Mouse (Mus musculus) limb, embryonic 11.5 days (tissue): ENCODE data around the gene Flna. TPM values are rescaled to one million over a fixed set of nuclear protein-coding genes. Genes with fewer than 3 reads are reported as not detected.
A peak's percentile ranks its signal among the peaks of the same experiment; 100 is the strongest.

Experiments used
- ATAC-seq: fragments of 200-750 bp; cut with Nextera tagmentation; 2 replicates; pipeline ENCODE4 v1.8.0; 2017; ENCODE audit warnings: low read depth; ENCODE audit not compliant: insufficient number of reproducible peaks, low FRiP score, low TSS enrichment
- DNase-seq: peaks from one replicate; pipeline ENCODE4 v3.0.0-alpha.2; 2015; ENCODE audit warnings: low spot score
- H3K27ac ChIP-seq: fragments of 300-500 bp; sonication (generic); replicated peaks from 2 replicates; pipeline ENCODE4 v1.5.1; 2014; ENCODE audit warnings: low read depth, mild to moderate bottlenecking, low read length
- H3K27me3 ChIP-seq: fragments of 300-500 bp; sonication (generic); 2 replicates; pipeline ENCODE4 v1.6.1; 2014; ENCODE audit warnings: mild to moderate bottlenecking, low read length, mixed read lengths; ENCODE audit not compliant: control insufficient read depth, insufficient read depth
- H3K36me3 ChIP-seq: fragments of 300-500 bp; sonication (generic); 2 replicates; pipeline ENCODE4 v1.6.1; 2014; ENCODE audit warnings: mild to moderate bottlenecking, low read length, moderate library complexity, mixed read lengths; ENCODE audit not compliant: control insufficient read depth, insufficient read depth
- H3K4me1 ChIP-seq: fragments of 300-500 bp; sonication (generic); 2 replicates; pipeline ENCODE4 v1.6.1; 2014; ENCODE audit warnings: low read length, mixed read lengths; ENCODE audit not compliant: control insufficient read depth, insufficient read depth
- H3K4me2 ChIP-seq: fragments of 300-500 bp; sonication (generic); 2 replicates; pipeline ENCODE4 v1.6.1; 2014; ENCODE audit warnings: low read depth, mild to moderate bottlenecking, moderate library complexity; ENCODE audit not compliant: severe bottlenecking
- H3K4me3 ChIP-seq: fragments of 300-500 bp; sonication (generic); 2 replicates; pipeline ENCODE4 v1.5.1; 2014; ENCODE audit warnings: low read depth, low read length
- H3K9ac ChIP-seq: fragments of 300-500 bp; sonication (generic); 2 replicates; pipeline ENCODE4 v1.6.1; 2014; ENCODE audit warnings: mild to moderate bottlenecking, low read length
- H3K9me3 ChIP-seq: fragments of 300-500 bp; sonication (generic); 2 replicates; pipeline ENCODE4 v1.6.1; 2016; ENCODE audit warnings: low read length; ENCODE audit not compliant: control insufficient read depth
- WGBS: fragments of 180-500 bp; shearing (Covaris S2); extraction: QIAGEN DNeasy Blood & Tissue Kit; methylation state at CpG from one replicate; pipeline ENCODE4 v1.1.7; 2014; 5-methylcytosine and 5-hydroxymethylcytosine counted together
- polyA plus RNA-seq: library from polyadenylated mRNA; unstranded; fragments of >200 nt; fragmentation: Nextera tagmentation; extraction: Ambion mirVana; gene quantifications from 2 replicates; pipeline ENCODE4 v1.2.1, GENCODE M21; 2014

Gene Flna
- polyA plus RNA-seq, 1 experiment from 2014 or later = 281 TPM

DNA sequence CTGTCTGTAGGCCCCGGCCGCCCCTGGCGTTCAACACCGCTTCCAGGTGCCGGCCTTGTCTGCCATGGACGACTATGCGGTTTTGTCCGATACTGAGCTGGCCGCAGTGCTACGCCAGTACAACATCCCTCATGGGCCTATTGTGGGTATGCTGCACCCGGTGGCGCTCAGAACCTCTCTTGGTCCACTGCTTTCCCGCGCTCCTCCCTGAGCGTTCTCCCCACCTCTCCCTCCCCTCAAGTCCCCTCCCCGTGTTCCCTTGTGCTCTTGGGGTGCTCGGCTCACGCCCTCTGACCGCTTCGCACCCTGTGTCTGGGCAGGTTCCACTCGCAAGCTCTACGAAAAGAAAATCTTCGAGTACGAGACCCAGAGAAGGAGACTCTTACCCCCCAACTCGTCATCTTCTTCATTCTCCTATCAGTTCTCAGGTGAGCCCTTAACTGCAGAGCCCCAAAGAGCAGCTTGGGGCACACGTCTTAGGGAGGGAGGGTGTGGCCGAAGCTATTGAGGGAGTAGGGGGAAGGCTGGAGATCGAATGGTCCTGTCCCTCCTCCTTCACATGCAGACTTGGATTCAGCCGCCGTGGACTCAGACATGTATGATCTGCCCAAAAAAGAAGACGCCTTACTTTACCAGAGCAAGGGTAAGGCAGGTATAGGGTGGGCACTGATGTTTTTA is 5.4 kb upstream of the Flna start:
- ATAC-seq = peak; percentile 56
- Histone ChIP-seq H3K27me3 (no peaks in the 10 kb centered on the region), H3K4me3 (peak overlapping the region; percentile 54), H3K4me2 (peak overlapping the region; percentile 65), H3K9ac (peak overlapping the region; percentile 76), H3K4me1 (no peaks in the 10 kb centered on the region), H3K9me3 (no peaks in the 10 kb centered on the region), H3K36me3 (no peaks in the 10 kb centered on the region), H3K27ac (peak overlapping the region; percentile 62; the same call in 1 of the 2 replicates)
- no peak for DNase-seq
- WGBS = 23% methylated on average over 29 of the region's 31 CpGs

DNA sequence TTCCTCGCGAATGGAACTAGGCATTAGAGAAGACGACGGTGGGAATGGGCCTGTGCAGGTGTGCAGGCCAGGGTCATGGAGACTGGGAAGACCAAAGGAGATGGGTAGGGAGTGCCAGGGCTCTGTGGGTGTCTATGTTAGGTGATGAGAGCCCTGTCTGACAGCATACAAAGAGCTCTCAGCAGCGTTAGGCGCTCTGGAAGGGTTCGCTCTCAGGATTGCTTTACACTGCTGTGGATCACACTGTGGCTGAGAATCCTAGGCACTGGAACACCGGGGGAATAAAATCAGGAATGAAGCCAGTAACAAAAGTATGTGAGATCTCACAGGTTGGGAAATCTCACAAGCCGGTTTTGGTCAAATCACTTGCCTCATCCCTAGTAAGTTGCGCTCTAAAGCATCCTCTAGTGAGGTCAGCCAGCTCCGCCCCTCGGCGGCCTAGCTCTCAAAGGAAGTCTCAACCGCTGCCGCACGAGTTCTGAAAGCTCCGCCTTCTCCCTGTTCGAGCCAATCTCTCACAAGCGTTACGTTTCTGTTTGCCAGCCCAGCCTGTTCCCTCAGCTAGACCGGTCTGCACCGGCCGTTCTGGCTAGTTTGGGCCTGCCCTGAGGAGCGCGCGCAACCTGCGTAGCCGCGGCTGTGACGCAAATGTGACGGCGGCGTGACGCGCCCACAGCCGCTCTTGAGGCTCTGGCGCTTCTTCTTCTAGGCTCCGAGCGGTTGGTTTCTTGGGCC is 4.7 kb upstream of the Flna start, which contains the start of gene Emd:
Emd (plus strand) TSS at position 535 of the 735 bp plus-strand sequence.
- DNase-seq (peak; percentile 86), ATAC-seq (peak; percentile 98)
- H3K27me3 ChIP-seq = no peaks in the 10 kb centered on the region
- peak within 1 kb of the TSS; percentile 62; the same call in 1 of the 2 replicates for H3K27ac ChIP-seq
- H3K4me3 ChIP-seq = peak within 1 kb of the TSS; percentile 54
- WGBS = 25% methylated on average over 39 of the region's 39 CpGs
- peak within 1 kb of the TSS; percentile 65 for H3K4me2 ChIP-seq
- no peaks in the 10 kb centered on the region for H3K9me3 ChIP-seq
- H3K4me1 ChIP-seq = no peaks in the 10 kb centered on the region
- peak within 1 kb of the TSS; percentile 76 for H3K9ac ChIP-seq
- no peaks in the 10 kb centered on the region for H3K36me3 ChIP-seq

DNA sequence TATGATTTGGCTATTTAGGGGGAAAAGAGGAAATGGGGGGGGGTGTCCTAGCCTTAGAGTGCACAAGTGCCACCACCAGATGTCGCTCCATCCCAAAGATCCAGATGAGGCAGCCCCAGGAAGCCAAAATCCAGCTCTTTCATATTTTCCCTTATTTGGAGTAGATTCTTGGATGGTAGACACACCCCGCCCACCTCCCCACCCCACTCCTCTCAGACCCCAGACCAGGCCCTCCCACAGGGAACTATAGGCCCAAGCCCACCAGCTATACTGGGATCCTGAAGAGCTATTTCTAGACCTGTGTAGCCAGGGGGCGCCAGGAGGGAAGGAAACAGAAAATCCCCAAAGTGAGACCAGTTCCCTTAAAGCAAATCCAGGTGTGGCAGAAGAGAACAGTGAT is 969 bp downstream of the Flna start:
- DNase-seq (peak; percentile 78), ATAC-seq (no peak; the same call in 1 of the 2 replicates)
- 17% methylated on average over 3 of the region's 3 CpGs for WGBS
- H3K9me3 ChIP-seq = no peaks in the 10 kb centered on the region
- H3K9ac ChIP-seq = no peak overlapping the region
- no peak overlapping the region for H3K27ac ChIP-seq
- H3K4me1 ChIP-seq = no peaks in the 10 kb centered on the region
- no peaks in the 10 kb centered on the region for H3K27me3 ChIP-seq
- H3K4me3 ChIP-seq = no peak overlapping the region
- no peaks in the 10 kb centered on the region for H3K36me3 ChIP-seq
- H3K4me2 ChIP-seq = no peak overlapping the region

DNA sequence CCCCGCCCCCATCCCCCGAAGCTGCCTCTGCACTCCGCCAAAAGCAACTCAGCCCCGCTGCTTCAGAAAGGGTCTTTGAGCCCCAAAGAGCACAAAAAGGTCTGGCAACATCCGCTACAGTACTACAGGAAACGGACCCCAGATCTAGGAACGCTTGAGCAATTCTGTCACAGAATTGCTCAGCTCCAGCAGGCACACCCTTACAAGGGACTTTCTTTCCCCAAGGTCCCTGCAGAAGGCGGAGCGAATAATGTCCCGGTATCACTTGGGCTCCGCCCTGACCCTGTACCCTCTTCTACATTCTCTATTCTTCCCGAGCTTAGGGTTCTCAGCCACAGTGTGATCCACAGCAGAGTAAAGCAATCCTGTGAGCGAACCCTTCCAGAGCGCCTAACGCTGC is 2.9 kb downstream of the Flna start:
- WGBS = 15% methylated on average over 14 of the region's 15 CpGs
- no peak for DNase-seq
- no peaks in the 10 kb centered on the region for H3K9me3 ChIP-seq
- H3K4me1 ChIP-seq = no peaks in the 10 kb centered on the region
- ATAC-seq = no peak; the same call in 1 of the 2 replicates
- H3K36me3 ChIP-seq = no peaks in the 10 kb centered on the region; the same call in 1 of the 2 replicates
- H3K4me2 ChIP-seq = peak overlapping the region; percentile 39
- H3K27ac ChIP-seq = 0 out of 2 replicates have a peak overlapping the region, but pooled peaks have one; percentile 25
- peak overlapping the region; percentile 26 for H3K4me3 ChIP-seq
- H3K27me3 ChIP-seq = no peaks in the 10 kb centered on the region
- 0 out of 2 replicates have a peak overlapping the region, but pooled peaks have one; percentile 32 for H3K9ac ChIP-seq

DNA sequence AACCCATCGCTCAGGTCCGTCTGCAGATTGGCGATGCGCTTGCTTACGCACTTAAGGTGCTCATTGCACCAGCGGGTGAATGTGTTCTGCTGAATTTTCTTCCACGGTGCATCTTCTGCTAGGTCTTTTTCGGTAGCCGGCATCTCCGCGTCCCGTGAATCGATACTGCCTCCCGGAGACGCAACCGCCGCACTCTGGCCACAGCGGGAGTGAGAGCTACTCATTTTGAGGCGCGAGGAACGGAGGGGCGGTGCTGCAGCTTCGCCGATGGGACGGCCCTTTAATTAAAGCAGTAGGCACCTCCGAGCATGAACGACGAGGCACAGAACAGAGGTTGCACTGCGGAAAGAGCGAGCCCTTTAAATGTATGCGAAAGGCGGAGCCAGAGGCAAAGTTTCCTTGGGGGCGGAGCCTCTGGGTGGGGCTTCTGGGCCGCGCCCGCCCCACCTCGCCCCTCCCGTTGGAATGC is 3.4 kb downstream of the Flna start:
- peaks cover 2% of the 10 kb centered on the region; the same call in 1 of the 2 replicates for H3K36me3 ChIP-seq
- WGBS = 22% methylated on average over 33 of the region's 38 CpGs
- peak overlapping the region; percentile 60 for H3K4me3 ChIP-seq
- H3K27me3 ChIP-seq = no peaks in the 10 kb centered on the region
- peak overlapping the region; percentile 78 for H3K9ac ChIP-seq
- DNase-seq (peak; percentile 87), ATAC-seq (peak; percentile 89)
- no peaks in the 10 kb centered on the region for H3K9me3 ChIP-seq
- H3K4me2 ChIP-seq = peak overlapping the region; percentile 60
- peak overlapping the region; percentile 68 for H3K27ac ChIP-seq
- no peaks in the 10 kb centered on the region for H3K4me1 ChIP-seq

DNA sequence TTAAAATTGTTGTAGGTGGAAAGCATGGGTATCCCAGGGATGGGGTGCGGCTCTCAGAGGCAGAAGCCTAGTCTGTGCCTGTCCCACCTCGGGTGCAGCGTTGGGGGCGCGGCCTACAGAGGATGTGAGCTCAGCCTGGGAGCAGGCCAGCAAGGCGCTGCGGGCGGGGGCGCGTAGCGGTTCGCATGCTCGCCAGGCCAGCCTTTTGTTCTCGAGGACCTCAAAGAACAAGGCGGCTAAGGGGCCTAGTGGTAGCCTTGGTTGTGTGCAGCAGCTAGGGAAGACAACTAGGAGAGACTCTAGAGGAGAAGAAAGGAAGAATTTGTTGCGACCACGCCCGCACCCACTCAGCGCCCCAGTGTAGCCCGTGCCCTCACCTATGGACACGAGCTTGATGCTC is 3.9 kb downstream of the Flna start:
- H3K4me2 ChIP-seq = peak overlapping the region; percentile 60
- peak overlapping the region; percentile 78 for H3K9ac ChIP-seq
- H3K4me1 ChIP-seq = no peaks in the 10 kb centered on the region
- DNase-seq (peak; percentile 78), ATAC-seq (peak; percentile 31; the same call in 1 of the 2 replicates)
- no peaks in the 10 kb centered on the region for H3K9me3 ChIP-seq
- WGBS = 26% methylated on average over 21 of the region's 21 CpGs
- H3K36me3 ChIP-seq = peaks cover 6% of the 10 kb centered on the region; the same call in 1 of the 2 replicates
- H3K4me3 ChIP-seq = peak overlapping the region; percentile 60
- H3K27me3 ChIP-seq = no peaks in the 10 kb centered on the region
- H3K27ac ChIP-seq = peak overlapping the region; percentile 68

DNA sequence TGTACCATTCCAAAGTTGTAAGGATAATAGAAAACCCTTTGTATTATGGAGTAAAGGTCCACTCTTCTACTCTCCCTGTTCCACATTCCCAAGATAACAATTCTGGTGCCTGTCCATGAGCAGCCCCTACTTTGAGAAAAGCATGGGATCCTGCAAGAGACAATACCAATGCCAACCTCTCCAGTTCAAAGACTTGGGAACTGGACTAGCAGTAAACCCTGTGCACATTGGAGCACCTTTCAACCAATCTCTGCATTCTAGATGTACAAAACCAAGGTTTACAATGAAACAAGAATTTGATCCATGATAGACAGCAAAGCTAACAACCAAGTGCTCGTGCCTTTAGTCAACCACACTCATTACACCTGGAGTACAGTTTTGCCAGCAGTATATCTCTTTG is 4.5 kb downstream of the Flna start:
- H3K4me1 ChIP-seq = no peaks in the 10 kb centered on the region
- H3K4me3 ChIP-seq = peak overlapping the region; percentile 60
- WGBS = 32% methylated on average over 1 of the region's 1 CpGs
- H3K27me3 ChIP-seq = no peaks in the 10 kb centered on the region
- DNase-seq (no peak), ATAC-seq (no peak)
- no peaks in the 10 kb centered on the region for H3K9me3 ChIP-seq
- peak overlapping the region; percentile 78 for H3K9ac ChIP-seq
- no peak overlapping the region for H3K27ac ChIP-seq
- H3K4me2 ChIP-seq = peak overlapping the region; percentile 60
- peaks cover 8% of the 10 kb centered on the region; the same call in 1 of the 2 replicates for H3K36me3 ChIP-seq

DNA sequence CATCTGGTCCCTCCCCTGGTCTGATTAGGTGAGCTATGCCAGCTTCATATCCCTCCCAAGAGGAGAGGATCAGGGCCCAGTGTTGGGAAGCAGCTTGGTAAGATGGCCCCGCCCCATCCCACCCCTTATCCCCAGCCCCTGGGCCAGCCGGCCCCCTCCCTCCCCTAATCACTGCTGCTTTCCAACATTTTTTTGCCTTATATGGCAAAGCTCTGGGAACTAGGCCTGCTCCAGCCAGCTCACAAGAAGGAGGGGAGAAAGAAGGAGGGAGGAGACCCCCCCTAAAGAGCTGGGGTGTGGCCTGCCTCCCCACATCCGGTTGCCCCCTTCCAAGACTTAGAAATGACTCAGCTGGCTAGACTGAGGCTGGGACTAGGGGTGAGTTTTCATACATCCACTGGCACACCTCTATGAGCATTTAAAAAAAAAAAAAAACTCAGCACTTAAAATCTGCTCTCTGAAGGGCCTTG is 5.0 kb downstream of the Flna start:
- no peaks in the 10 kb centered on the region for H3K27me3 ChIP-seq
- 18% methylated on average over 3 of the region's 3 CpGs for WGBS
- peak overlapping the region; percentile 0 for H3K9ac ChIP-seq
- H3K4me2 ChIP-seq = peak overlapping the region; percentile 60
- no peak overlapping the region for H3K27ac ChIP-seq
- DNase-seq (peak; percentile 68), ATAC-seq (peak; percentile 35; the same call in 1 of the 2 replicates)
- H3K9me3 ChIP-seq = no peaks in the 10 kb centered on the region
- peak overlapping the region; percentile 60 for H3K4me3 ChIP-seq
- peaks cover 8% of the 10 kb centered on the region; the same call in 1 of the 2 replicates for H3K36me3 ChIP-seq
- H3K4me1 ChIP-seq = no peaks in the 10 kb centered on the region
